Mouse (Mus musculus) E14TG2a.4 (cell line): ENCODE data around the gene Gm35549.

Experiments used
- CTCF ChIP-seq: conservative IDR thresholded peaks from 2 replicates; pipeline ENCODE4 v1.5.1; 2014; ENCODE audit warnings: low read length
- NANOG ChIP-seq: IDR thresholded peaks from 2 replicates; pipeline ENCODE4 v1.6.1; 2014; ENCODE audit warnings: borderline replicate concordance, low read length, mixed read lengths
- POU5F1 ChIP-seq: IDR thresholded peaks from 2 replicates; pipeline ENCODE4 v1.6.1; 2014; ENCODE audit warnings: low read length, borderline replicate concordance

- TF ChIP-seq CTCF (no peak), POU5F1 (no peak), NANOG (no peak)
Observed at GRCm38 (mm10) chr9:122812386-122812785, 31.4 kb downstream of the Gm35549 start.
